Mouse (Mus musculus): ENCODE data around the gene Foxk1. TPM values are rescaled to one million over a fixed set of nuclear protein-coding genes. Genes with fewer than 3 reads are reported as not detected.
A peak's percentile ranks its signal among the peaks of the same experiment; 100 is the strongest.

The Foxk1 gene
- total RNA-seq, 2 experiments from 2014 or later = 34.5 to 35.6 TPM

GRCm38 (mm10) chr5:142505695-142506423, 104.6 kb downstream of the Foxk1 start:
- intact Hi-C loops (cut with DNase I) = loop anchor here (10.0 kb wide), 2 partner anchors 109 to 209 kb away; no protein-coding TSS in a partner anchor
- no peak for DNase-seq

DNA sequence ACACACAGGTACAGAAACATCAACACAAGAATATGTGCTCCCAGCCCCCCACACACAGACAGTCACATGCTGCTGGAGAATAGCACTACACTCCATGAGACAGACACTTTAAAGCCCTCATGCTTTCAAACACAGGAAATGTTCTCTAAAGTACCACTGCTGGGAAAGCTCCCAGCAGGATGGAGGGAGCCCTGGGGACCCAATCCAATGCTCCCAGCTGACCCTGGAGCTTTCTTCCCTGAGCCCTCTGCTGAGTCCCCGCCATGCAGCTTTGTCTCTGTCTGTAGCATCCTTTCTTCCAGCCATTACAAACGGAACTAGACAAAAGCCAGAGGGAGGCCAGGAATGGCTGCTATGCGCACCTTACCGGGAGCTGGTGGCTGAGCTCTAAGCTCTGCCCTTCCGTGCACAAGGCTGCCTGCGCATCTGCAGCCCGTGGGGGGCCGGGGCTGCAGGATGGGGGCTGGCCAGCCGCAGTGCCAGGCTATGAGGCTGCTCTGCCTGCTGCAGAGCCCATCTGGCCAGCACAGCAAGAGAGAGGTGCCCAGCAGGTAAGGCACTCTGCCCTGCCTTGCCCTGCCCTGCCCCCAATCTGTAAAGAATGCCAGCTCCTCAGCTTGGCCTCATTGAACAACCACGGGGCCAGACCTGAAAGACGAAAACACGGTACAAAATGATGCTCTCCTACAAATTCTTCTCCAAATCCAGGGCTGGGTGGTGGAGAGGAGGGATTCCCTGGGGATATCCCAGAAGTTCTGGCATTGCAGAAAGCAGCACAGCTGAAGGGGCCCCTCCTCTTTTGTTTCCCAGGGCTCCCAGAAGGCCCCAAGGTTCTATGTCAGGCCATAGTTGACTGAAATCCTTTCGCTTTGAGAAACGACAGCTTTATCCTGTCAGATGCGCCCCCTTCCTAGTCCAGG, 108.1 kb downstream of the Foxk1 start:
- peak; percentile 76 for DNase-seq
- intact Hi-C loops (cut with DNase I) = loop anchor here (10.0 kb wide), 2 partner anchors 105 to 205 kb away; no protein-coding TSS in a partner anchor

DNA sequence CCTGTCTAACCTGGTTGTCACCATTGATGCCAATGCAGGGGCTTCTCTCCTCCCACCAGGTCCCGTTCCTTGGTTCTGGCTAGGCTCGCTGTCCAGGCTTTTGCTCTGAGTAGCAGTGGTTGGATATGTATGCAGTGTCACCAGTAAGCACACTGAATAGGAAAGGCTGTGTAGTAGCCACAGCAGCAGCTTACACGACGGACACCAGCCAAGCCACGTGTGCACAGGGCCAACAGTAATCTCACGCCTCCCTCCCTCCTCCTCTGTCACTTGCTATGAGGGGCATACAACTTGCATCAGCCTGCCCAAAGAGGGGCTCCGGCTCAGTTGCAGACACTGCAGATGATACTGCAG, 108.7 kb downstream of the Foxk1 start:
- DNase-seq = peak; percentile 38
- intact Hi-C loops (cut with DNase I) = no loop called here

Other genes with a start within 250 kb of the Foxk1 start
- gene Ap5z1, start 62.4 kb downstream of the Foxk1 start, total RNA-seq (2021) = 10 to 100 TPM; 21.9 to 23.2 TPM
- 1 to 10 TPM; 1.5 to 1.9 TPM for gene Papolb, start 128.6 kb downstream of the Foxk1 start, total RNA-seq (2021)
- 10 to 100 TPM; 24.0 to 27.9 TPM for gene Radil, start 149.6 kb downstream of the Foxk1 start, total RNA-seq (2021)
- gene Mmd2, start 207.3 kb downstream of the Foxk1 start, total RNA-seq (2021) = 10 to 100 TPM; 76.5 to 90.3 TPM
- 10 to 100 TPM; 60.0 to 62.4 TPM for gene Wipi2, start 226.2 kb downstream of the Foxk1 start, total RNA-seq (2021)